Mouse (Mus musculus) heart, embryonic 15.5 days (tissue): Measurements from ENCODE around the gene Lrmda. TPM values are rescaled to one million over a fixed set of nuclear protein-coding genes. Genes with fewer than 3 reads are reported as not detected.

ENCODE experiments used
- ATAC-seq: fragments of 200-750 bp; cut with Nextera tagmentation; replicated peaks from 2 replicates; pipeline ENCODE4 v1.8.0; 2017; ENCODE audit warnings: low read depth, moderate TSS enrichment; ENCODE audit not compliant: insufficient number of reproducible peaks, insufficient read depth, low FRiP score
- H3K27ac ChIP-seq: fragments of 300-500 bp; sonication (generic); 2 replicates; pipeline ENCODE4 v1.5.1; 2015; ENCODE audit warnings: mild to moderate bottlenecking, inconsistent platforms
- H3K27me3 ChIP-seq: fragments of 300-500 bp; sonication (generic); 2 replicates; pipeline ENCODE4 v1.6.1; 2015; ENCODE audit warnings: inconsistent platforms
- H3K36me3 ChIP-seq: fragments of 300-500 bp; sonication (generic); 2 replicates; pipeline ENCODE4 v1.6.1; 2015; ENCODE audit warnings: mild to moderate bottlenecking, inconsistent platforms
- H3K4me1 ChIP-seq: fragments of 300-500 bp; sonication (generic); replicated peaks from 2 replicates; pipeline ENCODE4 v1.6.1; 2015; ENCODE audit warnings: inconsistent platforms
- H3K4me2 ChIP-seq: fragments of 300-500 bp; sonication (generic); 2 replicates; pipeline ENCODE4 v1.6.1; 2015; ENCODE audit warnings: inconsistent platforms, mild to moderate bottlenecking, moderate library complexity
- H3K4me3 ChIP-seq: fragments of 300-500 bp; sonication (generic); 2 replicates; pipeline ENCODE4 v1.5.1; 2015; ENCODE audit warnings: mild to moderate bottlenecking, inconsistent platforms
- H3K9ac ChIP-seq: fragments of 300-500 bp; sonication (generic); 2 replicates; pipeline ENCODE4 v1.6.1; 2015; ENCODE audit warnings: mild to moderate bottlenecking, inconsistent platforms
- H3K9me3 ChIP-seq: fragments of 300-500 bp; sonication (generic); replicated peaks from 2 replicates; pipeline ENCODE4 v1.6.1; 2016; ENCODE audit warnings: inconsistent platforms
- WGBS: fragments of 180-500 bp; shearing (Covaris S2); methylation state at CpG from one replicate; pipeline ENCODE4 v1.1.7; 2015; ENCODE audit warnings: mixed read lengths; 5-methylcytosine and 5-hydroxymethylcytosine counted together
- polyA plus RNA-seq: library from polyadenylated mRNA; unstranded; fragments of >200 nt; fragmentation: Nextera tagmentation; extraction: Ambion mirVana; gene quantifications from 2 replicates; pipeline ENCODE4 v1.2.1, GENCODE M21; 2015

The Lrmda gene
- polyA plus RNA-seq, 1 experiment from 2014 or later, result 0.83 TPM

GRCm38 (mm10) chr14:22222038-22222437 is 202.5 kb downstream of the Lrmda start:
- Histone ChIP-seq H3K9ac (no peak overlapping the region), H3K4me2 (no peak overlapping the region), H3K4me3 (no peak overlapping the region), H3K36me3 (no peaks in the 10 kb centered on the region), H3K9me3 (no peaks in the 10 kb centered on the region), H3K27ac (no peak overlapping the region), H3K27me3 (no peaks in the 10 kb centered on the region), H3K4me1 (no peaks in the 10 kb centered on the region)
- ATAC-seq, result no peak
- WGBS, result 60% methylated on average over 1 of the region's 1 CpGs

DNA sequence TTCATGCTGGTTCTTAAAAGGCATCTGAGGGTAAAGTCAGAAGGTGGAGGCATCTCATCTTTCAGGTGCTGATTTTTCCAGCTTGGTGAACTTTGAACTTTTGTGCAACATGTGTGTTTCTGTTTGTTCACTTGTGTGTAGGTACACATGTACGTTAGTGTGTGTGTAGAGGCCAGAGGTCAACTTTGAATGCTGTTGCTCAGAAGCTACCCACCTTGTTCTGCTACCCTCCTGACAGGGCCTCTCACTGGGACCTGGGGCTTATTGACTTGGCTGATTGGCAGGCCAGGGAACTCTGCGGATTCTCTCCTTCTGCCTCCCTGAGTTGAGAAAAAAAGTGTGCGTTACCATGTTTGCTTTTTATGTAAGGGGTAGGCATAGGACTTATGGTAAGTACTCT is 203.1 kb downstream of the Lrmda start:
- Histone ChIP-seq H3K4me3 (no peak overlapping the region), H3K36me3 (no peaks in the 10 kb centered on the region), H3K27ac (no peak overlapping the region), H3K4me1 (no peaks in the 10 kb centered on the region), H3K9me3 (no peaks in the 10 kb centered on the region), H3K27me3 (no peaks in the 10 kb centered on the region), H3K9ac (no peak overlapping the region), H3K4me2 (no peak overlapping the region)
- 88% methylated on average over 3 of the region's 3 CpGs for WGBS
- no peak for ATAC-seq

GRCm38 (mm10) chr14:22226205-22226604 is 206.7 kb downstream of the Lrmda start:
- Histone ChIP-seq H3K4me3 (no peak overlapping the region), H3K9ac (no peak overlapping the region), H3K4me2 (no peak overlapping the region), H3K27ac (no peak overlapping the region), H3K4me1 (no peaks in the 10 kb centered on the region), H3K9me3 (no peaks in the 10 kb centered on the region), H3K36me3 (no peaks in the 10 kb centered on the region), H3K27me3 (no peaks in the 10 kb centered on the region)
- 39% methylated on average over 2 of the region's 2 CpGs for WGBS
- no peak for ATAC-seq

- Histone ChIP-seq H3K4me1 (no peaks in the 10 kb centered on the region), H3K27ac (no peak overlapping the region), H3K9ac (no peak overlapping the region), H3K36me3 (no peaks in the 10 kb centered on the region), H3K4me3 (no peak overlapping the region), H3K9me3 (no peaks in the 10 kb centered on the region), H3K4me2 (no peak overlapping the region), H3K27me3 (no peaks in the 10 kb centered on the region)
- no peak for ATAC-seq
- 64% methylated on average over 7 of the region's 7 CpGs for WGBS
These were observed 208.9 kb downstream of the Lrmda start for GRCm38 (mm10) chr14:22228253-22228968.

GRCm38 (mm10) chr14:22240315-22240714 is 220.8 kb downstream of the Lrmda start:
- 82% methylated on average over 3 of the region's 3 CpGs for WGBS
- H3K36me3 ChIP-seq, result no peaks in the 10 kb centered on the region
- H3K4me2 ChIP-seq, result no peak overlapping the region
- no peak overlapping the region for H3K4me3 ChIP-seq
- H3K4me1 ChIP-seq, result no peaks in the 10 kb centered on the region
- H3K9ac ChIP-seq, result no peak overlapping the region
- no peak for ATAC-seq
- no peaks in the 10 kb centered on the region for H3K9me3 ChIP-seq
- no peaks in the 10 kb centered on the region for H3K27me3 ChIP-seq
- H3K27ac ChIP-seq, result no peak overlapping the region

- H3K9me3 ChIP-seq, result no peaks in the 10 kb centered on the region
- no peaks in the 10 kb centered on the region; the same call in 1 of the 2 replicates for H3K4me1 ChIP-seq
- no peak overlapping the region for H3K4me2 ChIP-seq
- no peaks in the 10 kb centered on the region for H3K27me3 ChIP-seq
- no peak overlapping the region for H3K4me3 ChIP-seq
- no peak overlapping the region for H3K9ac ChIP-seq
- ATAC-seq, result no peak
- 91% methylated on average over 12 of the region's 12 CpGs for WGBS
- H3K36me3 ChIP-seq, result no peaks in the 10 kb centered on the region
- no peak overlapping the region for H3K27ac ChIP-seq
These were observed 235.9 kb downstream of the Lrmda start for GRCm38 (mm10) chr14:22255458-22255857.

DNA sequence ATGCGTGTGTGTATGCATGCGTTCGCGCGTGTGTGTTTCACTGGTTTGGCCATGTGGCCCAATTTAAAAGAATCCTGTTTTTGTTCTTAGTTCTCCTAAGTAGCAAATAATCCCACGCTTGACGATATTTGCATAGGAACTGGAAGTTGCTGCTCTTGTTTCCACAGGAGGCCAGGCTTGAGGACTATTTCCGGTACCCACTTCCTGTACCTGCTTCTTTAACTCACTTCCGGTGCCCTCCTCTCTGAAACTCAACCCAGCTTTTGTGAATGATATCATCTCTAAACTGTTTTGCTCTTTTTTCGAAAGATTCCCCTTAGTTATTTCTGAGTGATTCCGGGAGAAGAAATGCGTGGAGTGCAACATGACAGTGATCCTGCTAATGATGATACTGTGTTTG is 236.8 kb downstream of the Lrmda start:
- Histone ChIP-seq H3K9me3 (no peaks in the 10 kb centered on the region), H3K4me3 (no peak overlapping the region)
- 80% methylated on average over 12 of the region's 12 CpGs for WGBS

DNA sequence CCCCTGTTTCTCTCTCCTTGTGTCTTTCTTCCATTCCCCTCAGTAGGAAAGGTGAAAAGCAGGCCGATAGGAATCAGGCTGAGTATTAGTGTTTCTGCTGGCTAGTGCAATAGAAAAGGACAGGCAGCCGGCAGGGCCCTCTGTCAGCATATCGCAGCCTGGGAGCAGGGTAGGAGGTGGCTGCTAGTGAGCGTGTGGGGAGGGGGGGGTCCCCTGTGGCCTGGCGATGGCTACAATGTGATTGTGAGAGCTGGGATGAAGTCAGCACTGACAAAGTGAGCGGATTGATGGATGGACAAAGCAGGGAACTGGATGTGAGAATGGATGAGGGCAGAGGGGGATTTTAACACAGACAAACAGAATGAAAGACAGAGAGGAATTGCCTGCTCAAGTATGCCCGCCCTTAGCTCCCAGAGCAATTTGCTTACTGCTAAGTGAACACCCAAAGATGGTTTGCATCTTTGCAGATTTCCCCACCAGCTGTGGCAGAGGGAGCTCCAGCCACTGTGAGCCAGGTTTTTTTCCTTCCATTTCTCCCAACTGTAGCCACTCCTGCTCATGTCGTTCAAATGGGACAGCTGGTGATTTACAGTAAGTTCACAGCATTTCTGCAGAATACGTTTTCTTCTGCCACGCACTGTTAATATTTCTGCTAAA is 240.0 kb downstream of the Lrmda start:
- no peaks in the 10 kb centered on the region; the same call in 1 of the 2 replicates for H3K4me1 ChIP-seq
- H3K4me2 ChIP-seq, result no peak overlapping the region
- no peak overlapping the region for H3K27ac ChIP-seq
- no peak overlapping the region for H3K9ac ChIP-seq
- H3K9me3 ChIP-seq, result no peaks in the 10 kb centered on the region
- ATAC-seq, result no peak
- H3K36me3 ChIP-seq, result no peaks in the 10 kb centered on the region
- WGBS, result 36% methylated on average over 10 of the region's 10 CpGs
- H3K27me3 ChIP-seq, result no peaks in the 10 kb centered on the region
- H3K4me3 ChIP-seq, result no peak overlapping the region

More for the DNA sequence above, 236.8 kb downstream of the Lrmda start:
- H3K27ac ChIP-seq, result no peak overlapping the region
- no peaks in the 10 kb centered on the region; the same call in 1 of the 2 replicates for H3K4me1 ChIP-seq
- no peaks in the 10 kb centered on the region for H3K36me3 ChIP-seq
- ATAC-seq, result no peak
- no peak overlapping the region for H3K4me2 ChIP-seq
- H3K9ac ChIP-seq, result no peak overlapping the region
- no peaks in the 10 kb centered on the region for H3K27me3 ChIP-seq

GRCm38 (mm10) chr14:22260033-22260419 is 240.5 kb downstream of the Lrmda start:
- no peaks in the 10 kb centered on the region; the same call in 1 of the 2 replicates for H3K4me1 ChIP-seq
- no peaks in the 10 kb centered on the region for H3K27me3 ChIP-seq
- no peak overlapping the region for H3K4me3 ChIP-seq
- no peak overlapping the region for H3K9ac ChIP-seq
- H3K4me2 ChIP-seq, result no peak overlapping the region
- H3K27ac ChIP-seq, result no peak overlapping the region
- 59% methylated on average over 5 of the region's 5 CpGs for WGBS
- no peaks in the 10 kb centered on the region for H3K9me3 ChIP-seq
- no peak for ATAC-seq
- no peaks in the 10 kb centered on the region for H3K36me3 ChIP-seq

GRCm38 (mm10) chr14:22265229-22265905 is 245.9 kb downstream of the Lrmda start:
- Histone ChIP-seq H3K9ac (no peak overlapping the region), H3K4me3 (no peak overlapping the region), H3K27ac (no peak overlapping the region), H3K4me2 (no peak overlapping the region), H3K4me1 (no peaks in the 10 kb centered on the region), H3K27me3 (no peaks in the 10 kb centered on the region), H3K36me3 (no peaks in the 10 kb centered on the region), H3K9me3 (no peaks in the 10 kb centered on the region)
- 83% methylated on average over 4 of the region's 4 CpGs for WGBS
- ATAC-seq, result no peak

- H3K27ac ChIP-seq, result no peak overlapping the region
These were observed 250.3 kb downstream of the Lrmda start for GRCm38 (mm10) chr14:22269812-22270211.

More at GRCm38 (mm10) chr14:22269812-22270211, 250.3 kb downstream of the Lrmda start:
- Histone ChIP-seq H3K4me1 (no peaks in the 10 kb centered on the region), H3K9me3 (no peaks in the 10 kb centered on the region), H3K36me3 (no peaks in the 10 kb centered on the region), H3K4me2 (no peak overlapping the region), H3K27me3 (no peaks in the 10 kb centered on the region), H3K4me3 (no peak overlapping the region), H3K9ac (no peak overlapping the region)
- 79% methylated on average over 9 of the region's 9 CpGs for WGBS
- no peak for ATAC-seq
